Mouse (Mus musculus) hindbrain, embryonic 10.5 days (tissue): ENCODE measurements around the gene Fbxo28. TPM values are rescaled to one million over a fixed set of nuclear protein-coding genes. Genes with fewer than 3 reads are reported as not detected.

Experiments
- DNase-seq: peaks from one replicate; pipeline ENCODE4 v3.0.0-alpha.2; 2017; ENCODE audit warnings: low spot score
- H3K27ac ChIP-seq: fragments of 300-500 bp; sonication (generic); 2 replicates; pipeline ENCODE4 v1.5.1; 2016; ENCODE audit warnings: mild to moderate bottlenecking, moderate library complexity
- H3K27me3 ChIP-seq: fragments of 300-500 bp; sonication (generic); 2 replicates; pipeline ENCODE4 v1.6.1; 2016; ENCODE audit warnings: mild to moderate bottlenecking; ENCODE audit not compliant: poor library complexity, insufficient read depth, severe bottlenecking
- H3K36me3 ChIP-seq: fragments of 300-500 bp; sonication (generic); 2 replicates; pipeline ENCODE4 v1.6.1; 2016; ENCODE audit warnings: mild to moderate bottlenecking, moderate library complexity
- H3K4me1 ChIP-seq: fragments of 300-500 bp; sonication (generic); replicated peaks from 2 replicates; pipeline ENCODE4 v1.6.1; 2016; ENCODE audit warnings: mild to moderate bottlenecking
- H3K4me3 ChIP-seq: fragments of 300-500 bp; sonication (generic); 2 replicates; pipeline ENCODE4 v1.5.1; 2016; ENCODE audit warnings: mild to moderate bottlenecking, moderate library complexity
- H3K9me3 ChIP-seq: fragments of 300-500 bp; sonication (generic); 2 replicates; pipeline ENCODE4 v1.6.1; 2016; ENCODE audit warnings: mild to moderate bottlenecking, moderate library complexity
- WGBS: fragments of 180-500 bp; shearing (Covaris S2); methylation state at CpG from one replicate; pipeline ENCODE4 v1.1.7; 2016; 5-methylcytosine and 5-hydroxymethylcytosine counted together
- polyA plus RNA-seq: library from polyadenylated mRNA; unstranded; fragments of >200 nt; fragmentation: Nextera tagmentation; extraction: Ambion mirVana; gene quantifications from 2 replicates; pipeline ENCODE4 v1.2.1, GENCODE M21; 2016

Fbxo28 gene
- polyA plus RNA-seq, 1 experiment from 2014 or later: 20.0 TPM

DNA sequence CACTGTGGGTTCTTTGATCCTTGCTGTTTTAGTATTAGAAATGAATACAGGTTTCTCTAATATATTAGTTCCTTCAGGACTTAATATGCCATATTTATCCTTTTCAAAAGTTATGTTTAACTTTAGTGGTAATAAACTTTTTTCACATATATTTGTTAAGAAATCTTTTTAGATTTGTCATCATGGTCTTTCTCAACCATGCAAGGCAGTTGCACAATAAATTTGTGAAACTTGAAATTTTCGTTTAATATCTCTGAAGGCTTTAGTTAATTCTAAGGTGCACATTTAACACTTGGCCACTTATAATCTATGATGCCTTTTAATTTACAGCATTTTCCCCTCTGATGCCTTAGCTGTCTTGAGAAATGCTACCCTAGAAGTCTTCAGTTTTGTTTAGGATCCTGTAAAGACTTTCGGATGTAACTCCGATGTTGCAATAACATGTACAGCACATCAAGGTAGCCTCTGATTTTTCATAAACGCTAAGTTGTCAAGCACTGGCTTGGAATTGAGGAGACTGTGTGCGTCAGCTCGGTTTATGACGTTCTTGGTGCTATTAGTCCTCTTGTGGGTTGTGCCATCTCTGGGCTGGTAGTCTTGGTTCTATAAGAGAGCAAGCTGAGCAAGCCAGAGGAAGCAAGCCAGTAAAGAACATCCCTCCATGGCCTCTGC, 7.5 kb downstream of the Fbxo28 start:
- Histone ChIP-seq H3K4me1 (peaks cover 9% of the 10 kb centered on the region), H3K9me3 (no peaks in the 10 kb centered on the region), H3K27ac (no peak overlapping the region), H3K36me3 (peaks cover 23% of the 10 kb centered on the region), H3K4me3 (no peak overlapping the region), H3K27me3 (no peaks in the 10 kb centered on the region)
- WGBS: 97% methylated on average over 7 of the region's 7 CpGs
- no peak for DNase-seq

GRCm38 (mm10) chr1:182332090-182333034, 9.1 kb downstream of the Fbxo28 start:
- Histone ChIP-seq H3K27ac (no peak overlapping the region), H3K4me3 (no peak overlapping the region), H3K4me1 (peaks cover 7% of the 10 kb centered on the region; the same call in 1 of the 2 replicates), H3K36me3 (peaks cover 33% of the 10 kb centered on the region), H3K27me3 (no peaks in the 10 kb centered on the region), H3K9me3 (no peaks in the 10 kb centered on the region)
- 91% methylated on average over 5 of the region's 5 CpGs for WGBS
- no peak for DNase-seq

GRCm38 (mm10) chr1:182325919-182326318, 15.5 kb downstream of the Fbxo28 start:
- H3K4me1 ChIP-seq: no peaks in the 10 kb centered on the region
- no peak overlapping the region for H3K4me3 ChIP-seq
- peaks cover 91% of the 10 kb centered on the region for H3K36me3 ChIP-seq
- no peak overlapping the region for H3K27ac ChIP-seq
- no peaks in the 10 kb centered on the region for H3K9me3 ChIP-seq
- no peaks in the 10 kb centered on the region for H3K27me3 ChIP-seq
- no peak for DNase-seq
- WGBS: 94% methylated on average over 1 of the region's 1 CpGs

- no peak overlapping the region for H3K4me3 ChIP-seq
- no peaks in the 10 kb centered on the region for H3K4me1 ChIP-seq
- 95% methylated on average over 7 of the region's 7 CpGs for WGBS
- DNase-seq: no peak
- no peak overlapping the region for H3K27ac ChIP-seq
- peaks cover 100% of the 10 kb centered on the region for H3K36me3 ChIP-seq
- no peaks in the 10 kb centered on the region for H3K9me3 ChIP-seq
- no peaks in the 10 kb centered on the region for H3K27me3 ChIP-seq
These were observed 16.9 kb downstream of the Fbxo28 start for GRCm38 (mm10) chr1:182324552-182324951.

GRCm38 (mm10) chr1:182323139-182323538, 18.3 kb downstream of the Fbxo28 start:
- Histone ChIP-seq H3K4me3 (no peak overlapping the region), H3K36me3 (peaks cover 100% of the 10 kb centered on the region), H3K9me3 (no peaks in the 10 kb centered on the region), H3K27ac (no peak overlapping the region), H3K27me3 (no peaks in the 10 kb centered on the region), H3K4me1 (no peaks in the 10 kb centered on the region)
- no peak for DNase-seq
- WGBS: 96% methylated on average over 3 of the region's 3 CpGs

DNA sequence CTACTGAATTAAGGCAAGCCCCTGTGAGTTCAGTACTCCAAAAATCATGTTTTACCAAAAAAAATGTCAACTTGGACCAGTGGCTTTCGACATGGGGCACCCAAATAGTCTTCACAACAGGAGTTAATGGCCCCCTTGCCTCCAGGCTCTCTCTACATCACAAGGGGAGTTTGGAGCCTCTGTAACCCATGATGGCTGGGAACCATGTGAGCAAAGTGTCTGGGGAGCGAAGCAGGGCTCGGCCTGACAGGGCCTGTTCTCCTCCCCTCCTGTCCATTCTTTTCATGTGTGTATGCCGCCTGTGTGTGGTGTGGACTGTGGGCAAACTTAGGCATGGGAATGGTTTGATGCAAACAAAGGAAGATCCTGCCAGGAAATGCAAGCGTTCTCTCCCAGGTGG, 27.2 kb downstream of the Fbxo28 start:
- no peaks in the 10 kb centered on the region for H3K4me1 ChIP-seq
- no peaks in the 10 kb centered on the region for H3K27me3 ChIP-seq
- peaks cover 87% of the 10 kb centered on the region for H3K36me3 ChIP-seq
- H3K9me3 ChIP-seq: peaks cover 10% of the 10 kb centered on the region
- DNase-seq: no peak
- 94% methylated on average over 5 of the region's 5 CpGs for WGBS
- H3K4me3 ChIP-seq: no peak overlapping the region
- no peak overlapping the region for H3K27ac ChIP-seq

DNA sequence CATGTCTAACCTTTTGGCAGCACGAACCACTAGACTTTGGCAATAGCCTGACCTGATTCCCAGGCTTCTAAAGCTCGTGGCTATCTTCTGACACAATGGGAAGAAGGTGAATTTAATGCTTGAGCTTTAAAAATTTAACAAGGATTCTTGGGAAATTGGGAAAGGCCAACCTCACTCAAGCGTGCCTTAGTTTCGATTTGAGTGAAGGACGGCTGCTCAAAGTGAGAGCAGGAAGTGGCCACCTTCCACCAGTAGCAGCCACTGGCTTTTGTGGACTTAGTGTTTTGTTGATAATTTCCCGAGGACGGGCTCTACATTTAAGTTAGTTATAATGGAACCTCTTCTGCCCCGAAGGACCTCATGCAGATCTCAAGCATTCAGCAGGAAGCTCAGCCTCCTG, 28.2 kb downstream of the Fbxo28 start:
- Histone ChIP-seq H3K36me3 (peaks cover 77% of the 10 kb centered on the region), H3K27me3 (no peaks in the 10 kb centered on the region), H3K4me1 (no peaks in the 10 kb centered on the region), H3K4me3 (no peak overlapping the region), H3K9me3 (peaks cover 10% of the 10 kb centered on the region), H3K27ac (no peak overlapping the region)
- DNase-seq: no peak
- 95% methylated on average over 8 of the region's 8 CpGs for WGBS

- 97% methylated on average over 5 of the region's 5 CpGs for WGBS
- peaks cover 10% of the 10 kb centered on the region for H3K9me3 ChIP-seq
- DNase-seq: no peak
- no peak overlapping the region for H3K27ac ChIP-seq
- H3K4me1 ChIP-seq: no peaks in the 10 kb centered on the region
- H3K36me3 ChIP-seq: peaks cover 58% of the 10 kb centered on the region
- H3K4me3 ChIP-seq: no peak overlapping the region
- H3K27me3 ChIP-seq: no peaks in the 10 kb centered on the region
These were observed 30.1 kb downstream of the Fbxo28 start for GRCm38 (mm10) chr1:182311376-182311775.

- Histone ChIP-seq H3K36me3 (peaks cover 48% of the 10 kb centered on the region), H3K27me3 (no peaks in the 10 kb centered on the region), H3K27ac (no peak overlapping the region), H3K4me1 (no peaks in the 10 kb centered on the region), H3K9me3 (peaks cover 12% of the 10 kb centered on the region), H3K4me3 (no peak overlapping the region)
- 94% methylated on average over 2 of the region's 2 CpGs for WGBS
- DNase-seq: no peak
These were observed 31.1 kb downstream of the Fbxo28 start for GRCm38 (mm10) chr1:182310316-182310715.

DNA sequence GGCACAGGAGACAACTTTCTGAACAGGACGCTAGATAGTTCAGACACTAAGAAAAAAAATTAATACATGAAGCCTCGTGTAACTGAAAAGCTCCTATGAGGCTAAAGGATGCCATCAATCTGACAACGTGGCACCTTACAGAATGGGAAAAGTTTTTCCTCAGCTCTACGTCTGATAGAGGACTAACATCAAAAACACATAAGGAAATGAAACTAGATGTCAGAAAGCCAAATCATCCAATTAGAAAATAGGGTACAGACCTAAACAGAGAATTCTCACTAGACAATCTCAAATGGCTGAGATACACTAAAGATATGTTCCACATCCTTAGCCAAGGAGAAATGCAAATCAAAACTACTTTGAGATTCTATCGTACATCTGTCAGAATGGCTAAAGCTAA, 32.0 kb downstream of the Fbxo28 start:
- 82% methylated on average over 5 of the region's 5 CpGs for WGBS
- Histone ChIP-seq H3K27me3 (no peaks in the 10 kb centered on the region), H3K27ac (no peak overlapping the region), H3K4me3 (no peak overlapping the region), H3K9me3 (peaks cover 12% of the 10 kb centered on the region), H3K4me1 (no peaks in the 10 kb centered on the region), H3K36me3 (peaks cover 39% of the 10 kb centered on the region)
- no peak for DNase-seq

- no peaks in the 10 kb centered on the region for H3K36me3 ChIP-seq
These were observed 38.5 kb downstream of the Fbxo28 start for GRCm38 (mm10) chr1:182302916-182303315.

DNA sequence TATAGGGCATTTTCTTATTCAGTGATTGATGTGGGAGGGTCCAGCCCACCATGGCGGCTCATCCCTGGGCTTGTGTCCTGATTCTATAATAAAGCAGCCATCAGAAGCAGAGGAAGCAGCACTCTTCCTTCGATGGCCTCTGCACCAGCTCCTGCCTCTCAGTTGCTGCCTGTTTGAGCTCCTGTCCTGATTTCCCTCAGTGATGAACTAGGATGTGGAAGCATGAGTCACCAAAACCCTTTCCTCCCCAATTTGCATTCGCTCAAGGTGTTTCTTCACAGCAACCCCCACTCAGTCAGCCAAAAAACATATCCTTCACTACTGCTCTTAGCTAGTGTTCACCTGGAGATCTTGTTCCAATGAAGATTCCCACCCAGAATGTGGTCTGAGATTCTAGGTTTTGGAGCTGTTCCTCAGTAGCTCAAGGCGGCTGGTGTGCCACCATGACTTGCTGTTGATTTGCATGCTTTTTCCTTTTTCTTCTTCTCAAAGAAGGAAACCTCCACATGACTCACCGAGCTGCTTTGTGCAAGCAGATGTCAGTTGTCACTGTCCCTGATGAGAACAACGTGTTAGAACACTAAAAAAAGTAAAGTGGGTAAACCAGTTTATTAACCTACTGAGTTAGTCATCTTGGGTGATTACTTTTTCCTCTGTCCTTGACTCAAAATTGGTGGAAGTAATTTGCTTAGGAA, 39.1 kb downstream of the Fbxo28 start:
- 85% methylated on average over 6 of the region's 6 CpGs for WGBS

More at GRCm38 (mm10) chr1:182302916-182303315, 38.5 kb downstream of the Fbxo28 start:
- Histone ChIP-seq H3K4me3 (no peak overlapping the region), H3K4me1 (no peaks in the 10 kb centered on the region), H3K27ac (no peak overlapping the region), H3K9me3 (peaks cover 6% of the 10 kb centered on the region; the same call in 1 of the 2 replicates), H3K27me3 (no peaks in the 10 kb centered on the region)
- WGBS: 89% methylated on average over 5 of the region's 5 CpGs
- no peak for DNase-seq

More for the DNA sequence above, 39.1 kb downstream of the Fbxo28 start:
- DNase-seq: no peak
- no peaks in the 10 kb centered on the region for H3K36me3 ChIP-seq
- no peaks in the 10 kb centered on the region for H3K4me1 ChIP-seq
- H3K4me3 ChIP-seq: no peak overlapping the region
- peaks cover 6% of the 10 kb centered on the region; the same call in 1 of the 2 replicates for H3K9me3 ChIP-seq
- no peaks in the 10 kb centered on the region for H3K27me3 ChIP-seq
- H3K27ac ChIP-seq: no peak overlapping the region
